Mouse (Mus musculus) cerebellum, postnatal 10 days (tissue): ENCODE results near the gene Thbs2.
"Not testable (repeated sequence)": the region's sequence is repeated elsewhere in the genome, so short reads cannot be mapped to it uniquely, and the experiment has no call there.

Experiments
- DNase-seq, 2 experiments: peaks; one replicate each; pipeline ENCODE4 v3.0.0; 2021; ENCODE audit warnings: mixed read lengths in 2 of 2

The Thbs2 gene

DNA sequence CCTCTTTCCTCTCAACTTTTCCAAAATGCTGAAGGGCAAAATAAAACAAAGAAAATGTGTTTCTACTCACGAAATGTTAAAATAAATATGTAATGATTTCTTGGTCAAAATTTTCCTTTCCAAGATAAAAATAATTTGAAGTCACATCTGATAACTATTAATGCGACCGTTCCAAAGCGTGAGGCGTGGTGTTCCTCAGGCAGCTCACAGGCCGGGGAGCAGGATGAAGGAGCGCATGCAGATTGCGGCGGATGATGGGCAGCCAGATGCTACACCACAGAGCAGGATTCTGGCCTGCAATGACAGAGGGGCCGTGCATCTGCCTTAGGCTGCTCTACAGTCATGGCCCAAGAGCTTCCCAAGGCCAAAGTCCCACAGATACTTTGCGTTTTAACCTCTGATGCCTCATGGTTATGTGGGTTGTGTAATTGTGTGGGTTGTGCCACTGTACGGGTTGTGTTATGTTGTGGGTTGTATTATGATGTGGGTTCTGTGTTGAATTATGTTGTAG lies 66.2 kb downstream of the Thbs2 start:
- no peak for DNase-seq

DNA sequence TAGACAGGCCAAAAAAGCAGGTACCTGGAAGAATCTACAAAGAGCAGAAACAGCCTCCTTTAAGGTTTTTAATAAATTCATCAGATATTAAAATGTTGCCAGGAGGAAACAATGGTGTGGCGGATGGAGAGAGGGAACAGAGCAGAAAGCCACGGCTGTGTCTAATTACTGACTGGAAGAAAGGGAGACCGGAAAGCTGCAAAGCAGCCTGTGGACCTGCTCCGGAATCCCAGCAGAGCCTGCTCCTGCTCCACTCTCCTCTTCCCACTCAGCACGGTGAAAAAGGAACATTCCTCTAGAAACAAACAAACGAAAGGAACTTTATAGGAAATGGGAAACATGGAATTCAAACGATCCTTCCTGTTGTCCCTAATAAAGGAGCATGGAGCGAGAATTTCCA lies 69.6 kb downstream of the Thbs2 start:
- no peak for DNase-seq

DNA sequence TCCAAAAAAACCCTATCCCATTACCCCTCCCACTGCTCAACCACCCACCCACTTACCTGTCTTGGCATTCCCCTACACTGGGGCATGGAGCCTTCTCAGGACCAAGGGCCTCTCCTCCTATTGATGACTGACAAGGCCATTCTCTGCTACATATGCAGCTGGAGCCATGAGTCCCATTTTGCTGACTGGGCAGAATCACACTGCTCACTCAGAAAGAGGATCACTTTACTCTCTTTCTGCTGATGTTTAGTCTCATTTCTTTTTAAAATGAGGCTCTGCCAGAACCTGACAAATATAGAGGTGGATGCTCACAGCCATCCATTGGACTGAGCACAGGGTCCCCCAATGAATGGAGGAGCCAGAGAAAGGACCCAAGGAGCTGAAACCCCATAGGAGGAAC lies 73.0 kb downstream of the Thbs2 start:
- not testable (repeated sequence) for DNase-seq

DNA sequence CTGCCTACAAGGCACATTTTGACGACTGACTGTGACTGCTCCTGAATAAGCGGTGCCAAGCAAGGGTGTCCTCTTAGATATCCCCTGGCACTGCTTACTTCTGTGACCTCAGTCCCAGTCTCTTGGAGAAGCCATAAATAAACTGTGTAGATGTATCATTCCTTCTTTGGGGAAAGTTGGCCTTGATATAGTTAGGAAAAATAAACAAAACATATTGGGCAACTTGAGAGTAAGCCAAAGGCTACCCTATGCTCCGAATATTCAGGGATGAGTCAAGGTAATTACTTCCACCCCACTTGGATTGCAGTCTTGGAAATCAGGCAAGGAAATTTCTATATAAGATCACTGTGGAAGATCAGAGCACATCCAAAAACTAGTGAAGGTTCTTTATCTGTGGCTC lies 74.0 kb downstream of the Thbs2 start:
- DNase-seq = no peak

DNA sequence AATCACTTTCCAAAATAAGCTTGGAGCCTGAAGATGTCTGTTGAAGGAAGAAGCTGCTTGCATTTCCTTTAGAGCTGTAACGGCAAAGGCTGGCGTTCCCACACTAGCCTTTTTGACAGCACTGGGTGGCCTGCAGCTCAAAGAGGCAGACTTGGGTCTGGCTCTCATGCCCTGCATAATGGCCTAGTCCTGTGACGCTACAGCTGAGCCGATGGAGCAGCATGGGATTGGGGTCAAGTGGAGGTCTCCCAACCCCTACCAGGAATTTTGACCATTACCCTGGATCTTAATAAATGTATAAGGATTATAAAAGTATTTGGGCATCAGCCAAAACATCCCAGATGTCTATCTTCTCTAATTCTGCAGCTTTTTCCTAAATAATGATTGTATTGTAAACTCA lies 75.0 kb downstream of the Thbs2 start:
- DNase-seq = peak in 1 of 2 experiments; percentile 10
